ENCODE assay signal across 14 mouse cellular contexts in the genomic region with DNA sequence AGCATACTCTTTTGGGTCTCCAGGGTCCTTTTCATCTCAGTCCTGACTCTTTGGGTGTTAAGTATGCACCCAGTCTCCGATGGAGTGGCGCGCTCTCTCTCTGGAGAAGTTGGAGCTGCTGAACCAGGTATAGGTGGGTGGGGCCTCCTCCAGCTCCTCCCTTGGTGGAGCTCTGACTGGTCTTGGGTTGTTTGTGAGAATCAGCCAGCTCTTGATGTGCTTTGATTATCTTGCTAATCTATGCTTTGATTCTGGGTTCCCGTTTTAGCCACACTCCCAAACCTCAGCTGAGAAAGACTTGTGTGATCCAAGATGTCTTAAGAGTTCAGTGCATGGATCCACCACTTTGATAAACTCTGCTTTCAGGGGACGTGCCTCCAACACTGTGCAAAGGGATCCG. TPM values are rescaled to one million over a fixed set of nuclear protein-coding genes. Genes with fewer than 3 reads are reported as not detected.
"Had no signal": no experiment of that assay in that cellular context is flagged by ENCODE, and none has a peak within 500 bp of the region (broad histone marks: within the 10 kb centered on the region; RNA-seq: fewer than 3 reads in every experiment).

A gene (minus strand): TSS at position 101 of the 400 bp plus-strand sequence.

- H3K9me3 ChIP-seq: limb, embryonic 12.5 days; midbrain, embryonic 12.5 days had no signal

- H3K4me2 ChIP-seq: limb, embryonic 12.5 days; lung, embryonic 14.5 days; midbrain, embryonic 12.5 days had no signal

- H3K27me3 ChIP-seq: midbrain, embryonic 12.5 days had no signal

- ATAC-seq: hindbrain, embryonic 16.5 days; inflammation-experienced regulatory T-cells, adult 6 months; intestine, postnatal 0 days had no signal

- H3K36me3 ChIP-seq: limb, embryonic 12.5 days; midbrain, embryonic 12.5 days had no signal

- DNase-seq: kidney, adult 8-10 months; kidney, postnatal 4 days; lung, embryonic 14.5 days had no signal

- H3K4me1 ChIP-seq: limb, embryonic 12.5 days; midbrain, embryonic 12.5 days had no signal

- H3K4me3 ChIP-seq: limb, embryonic 12.5 days; midbrain, embryonic 12.5 days had no signal

- H3K9ac ChIP-seq: limb, embryonic 12.5 days; liver, embryonic 14.5 days; lung, embryonic 14.5 days; midbrain, embryonic 12.5 days had no signal

- H3K27ac ChIP-seq: kidney, postnatal 0 days; limb, embryonic 12.5 days; liver, embryonic 14.5 days; midbrain, embryonic 12.5 days; stomach, postnatal 0 days had no signal

RNA-seq across cellular contexts. Expression of the gene that starts here (rescaled TPM):
- polyA plus RNA-seq: hindbrain, embryonic 16.5 days; inflammation-experienced regulatory T-cells, adult 6 months; intestine, postnatal 0 days; liver, adult 2 months; lung, embryonic 14.5 days; midbrain, postnatal 0 days; neural tube, embryonic 14.5 days had no signal
